Mouse (Mus musculus): ENCODE results near the gene Greb1. TPM values are rescaled to one million over a fixed set of nuclear protein-coding genes. Genes with fewer than 3 reads are reported as not detected.

Greb1 gene
- polyA plus RNA-seq, 1 experiment, result not detected

DNA sequence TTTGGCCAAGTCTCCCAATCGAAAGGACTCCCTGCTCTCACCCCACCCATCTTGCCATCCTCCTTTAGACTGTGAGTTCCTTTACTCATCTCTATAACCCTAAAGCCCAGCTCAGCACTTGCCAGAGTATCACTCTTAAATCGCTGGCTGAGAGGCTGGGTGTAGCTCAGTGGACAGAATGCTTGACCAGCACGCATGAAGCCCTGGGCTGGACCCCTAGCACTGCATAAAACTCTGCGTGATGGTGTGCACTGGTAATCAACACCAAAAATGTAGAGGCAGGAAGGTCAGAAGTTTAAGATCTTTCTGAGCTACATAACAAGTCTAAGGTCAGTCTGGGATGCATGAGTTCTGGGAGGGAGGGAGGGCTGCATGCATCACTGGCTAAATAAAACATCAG lies 26.1 kb downstream of the Greb1 start:
- TF ChIP-seq GATA1 (IDR thresholded peaks at IDR 0.05; ENCODE audit: low read length) (no peak), TAL1 (IDR thresholded peaks at IDR 0.05; ENCODE audit: low read length) (no peak)
- Histone ChIP-seq H3K4me3 (replicated peaks) (no peak overlapping the region), H3K36me3 (ENCODE audit: control insufficient read depth) (no peaks in the 10 kb centered on the region), H3K27me3 (ENCODE audit: control insufficient read depth) (no peaks in the 10 kb centered on the region), H3K4me1 (ENCODE audit: control insufficient read depth) (no peaks in the 10 kb centered on the region), H3K9me3 (ENCODE audit: control insufficient read depth, low read length) (no peaks in the 10 kb centered on the region)

DNA sequence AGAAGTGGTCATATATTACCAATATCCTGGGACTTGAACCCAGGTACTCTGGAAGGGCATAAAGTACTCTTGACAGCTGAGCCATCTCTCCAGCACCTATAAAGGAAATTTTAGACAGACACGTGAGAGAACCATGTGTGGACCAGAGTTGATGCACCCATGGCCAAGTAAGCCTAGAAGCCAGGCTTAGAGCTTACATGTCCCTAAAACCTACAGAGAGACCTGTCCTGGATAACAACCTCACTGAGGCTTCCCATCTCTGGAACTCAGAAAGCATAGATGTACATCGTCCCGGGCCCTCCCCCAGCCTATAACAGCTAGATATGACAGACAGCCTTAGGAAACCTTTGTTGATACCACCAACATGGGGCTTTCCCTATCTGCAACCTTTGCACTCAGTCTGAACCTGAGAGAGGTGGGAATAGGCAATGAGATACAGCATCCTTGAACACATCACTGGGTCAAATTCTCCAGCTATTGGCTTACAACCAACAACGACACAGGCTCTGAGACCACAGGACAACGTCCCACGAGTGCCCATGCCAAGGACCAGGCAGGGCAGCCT lies 31.0 kb downstream of the Greb1 start:
- Histone ChIP-seq H3K4me3 (replicated peaks) (no peak overlapping the region), H3K9me3 (ENCODE audit: control insufficient read depth, low read length) (no peaks in the 10 kb centered on the region), H3K36me3 (ENCODE audit: control insufficient read depth) (no peaks in the 10 kb centered on the region), H3K27me3 (ENCODE audit: control insufficient read depth) (no peaks in the 10 kb centered on the region), H3K4me1 (ENCODE audit: control insufficient read depth) (no peaks in the 10 kb centered on the region)
- TF ChIP-seq GATA1 (IDR thresholded peaks at IDR 0.05; ENCODE audit: low read length) (no peak), TAL1 (IDR thresholded peaks at IDR 0.05; ENCODE audit: low read length) (no peak)

GRCm38 (mm10) chr12:16768711-16769110 lies 32.0 kb downstream of the Greb1 start:
- H3K9me3 ChIP-seq (ENCODE audit: control insufficient read depth, low read length), result no peaks in the 10 kb centered on the region
- TF ChIP-seq GATA1 (IDR thresholded peaks at IDR 0.05; ENCODE audit: low read length) (no peak), TAL1 (IDR thresholded peaks at IDR 0.05; ENCODE audit: low read length) (no peak)
- H3K4me3 ChIP-seq (replicated peaks), result no peak overlapping the region
- no peaks in the 10 kb centered on the region for H3K27me3 ChIP-seq (ENCODE audit: control insufficient read depth)
- no peaks in the 10 kb centered on the region for H3K36me3 ChIP-seq (ENCODE audit: control insufficient read depth)
- H3K4me1 ChIP-seq (ENCODE audit: control insufficient read depth), result no peaks in the 10 kb centered on the region

GRCm38 (mm10) chr12:16768251-16768650 lies 32.4 kb downstream of the Greb1 start:
- H3K4me1 ChIP-seq (ENCODE audit: control insufficient read depth), result no peaks in the 10 kb centered on the region
- no peak overlapping the region for H3K4me3 ChIP-seq (replicated peaks)
- no peaks in the 10 kb centered on the region for H3K9me3 ChIP-seq (ENCODE audit: control insufficient read depth, low read length)
- TF ChIP-seq GATA1 (IDR thresholded peaks at IDR 0.05; ENCODE audit: low read length) (no peak), TAL1 (IDR thresholded peaks at IDR 0.05; ENCODE audit: low read length) (no peak)
- no peaks in the 10 kb centered on the region for H3K36me3 ChIP-seq (ENCODE audit: control insufficient read depth)
- H3K27me3 ChIP-seq (ENCODE audit: control insufficient read depth), result no peaks in the 10 kb centered on the region

- no peak for TF ChIP-seq TAL1 (IDR thresholded peaks at IDR 0.05; ENCODE audit: low read length)
- no peak for TF ChIP-seq GATA1 (IDR thresholded peaks at IDR 0.05; ENCODE audit: low read length)
These were observed 35.8 kb downstream of the Greb1 start for GRCm38 (mm10) chr12:16764776-16765445.

GRCm38 (mm10) chr12:16763649-16764422 lies 36.9 kb downstream of the Greb1 start:
- no peaks in the 10 kb centered on the region for H3K36me3 ChIP-seq (ENCODE audit: control insufficient read depth)
- H3K9me3 ChIP-seq (ENCODE audit: control insufficient read depth, low read length), result no peaks in the 10 kb centered on the region

More at GRCm38 (mm10) chr12:16764776-16765445, 35.8 kb downstream of the Greb1 start:
- H3K4me1 ChIP-seq (ENCODE audit: control insufficient read depth), result no peaks in the 10 kb centered on the region
- H3K9me3 ChIP-seq (ENCODE audit: control insufficient read depth, low read length), result no peaks in the 10 kb centered on the region
- H3K36me3 ChIP-seq (ENCODE audit: control insufficient read depth), result no peaks in the 10 kb centered on the region
- no peaks in the 10 kb centered on the region for H3K27me3 ChIP-seq (ENCODE audit: control insufficient read depth)
- H3K4me3 ChIP-seq (replicated peaks), result no peak overlapping the region

DNA sequence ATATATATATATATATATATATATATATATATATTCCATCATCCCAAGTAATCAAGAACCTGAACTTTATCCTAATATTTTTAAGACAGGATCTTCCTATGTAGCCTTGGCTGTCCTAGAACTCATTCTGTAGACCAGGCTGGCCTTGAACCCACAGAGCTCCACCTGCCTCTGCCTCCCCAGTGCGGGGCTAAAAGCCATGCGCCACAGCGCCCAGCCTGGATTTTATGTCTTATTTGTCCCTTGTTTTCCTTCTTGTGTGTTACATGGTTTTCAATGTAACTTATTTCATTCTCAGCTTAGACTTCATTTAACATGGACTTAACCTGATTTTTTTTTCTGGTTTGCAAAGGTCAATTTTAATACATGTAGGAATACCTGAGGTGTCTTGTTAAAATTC lies 39.2 kb downstream of the Greb1 start:
- Histone ChIP-seq H3K4me1 (ENCODE audit: control insufficient read depth) (no peaks in the 10 kb centered on the region), H3K27me3 (ENCODE audit: control insufficient read depth) (no peaks in the 10 kb centered on the region), H3K9me3 (ENCODE audit: control insufficient read depth, low read length) (no peaks in the 10 kb centered on the region), H3K36me3 (ENCODE audit: control insufficient read depth) (no peaks in the 10 kb centered on the region), H3K4me3 (replicated peaks) (no peak overlapping the region)
- TF ChIP-seq TAL1 (IDR thresholded peaks at IDR 0.05; ENCODE audit: low read length) (no peak), GATA1 (IDR thresholded peaks at IDR 0.05; ENCODE audit: low read length) (no peak)

More at GRCm38 (mm10) chr12:16763649-16764422, 36.9 kb downstream of the Greb1 start:
- no peak for TF ChIP-seq GATA1 (IDR thresholded peaks at IDR 0.05; ENCODE audit: low read length)
- no peak for TF ChIP-seq TAL1 (IDR thresholded peaks at IDR 0.05; ENCODE audit: low read length)
- Histone ChIP-seq H3K4me1 (ENCODE audit: control insufficient read depth) (no peaks in the 10 kb centered on the region), H3K27me3 (ENCODE audit: control insufficient read depth) (no peaks in the 10 kb centered on the region), H3K4me3 (replicated peaks) (no peak overlapping the region)

- H3K9me3 ChIP-seq (ENCODE audit: control insufficient read depth, low read length), result no peaks in the 10 kb centered on the region
- no peaks in the 10 kb centered on the region for H3K27me3 ChIP-seq (ENCODE audit: control insufficient read depth)
- TF ChIP-seq TAL1 (IDR thresholded peaks at IDR 0.05; ENCODE audit: low read length) (no peak), GATA1 (IDR thresholded peaks at IDR 0.05; ENCODE audit: low read length) (no peak)
- H3K4me1 ChIP-seq (ENCODE audit: control insufficient read depth), result no peaks in the 10 kb centered on the region
- H3K4me3 ChIP-seq (replicated peaks), result no peak overlapping the region
- no peaks in the 10 kb centered on the region for H3K36me3 ChIP-seq (ENCODE audit: control insufficient read depth)
These were observed 40.4 kb downstream of the Greb1 start for GRCm38 (mm10) chr12:16760246-16760645.

DNA sequence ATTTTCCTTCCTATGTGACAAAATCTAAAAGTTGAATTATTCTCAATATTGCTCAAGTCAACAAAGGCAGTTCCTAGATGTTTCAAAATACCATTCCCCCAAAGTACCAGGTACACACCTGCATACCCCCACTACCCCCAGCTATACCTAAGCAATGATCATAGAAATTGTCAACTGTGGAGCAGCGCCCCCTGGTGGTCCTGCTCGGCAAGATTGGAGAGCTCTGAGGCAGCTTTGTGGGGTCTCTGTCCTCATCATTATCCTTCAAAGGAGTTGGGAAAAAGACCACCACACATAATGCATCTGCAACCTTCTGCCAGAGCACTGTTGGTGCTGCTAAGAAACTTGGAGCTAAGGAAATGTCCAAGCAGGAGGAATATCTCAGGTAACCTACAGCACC lies 46.4 kb downstream of the Greb1 start:
- no peaks in the 10 kb centered on the region for H3K36me3 ChIP-seq (ENCODE audit: control insufficient read depth)

More for the DNA sequence above, 46.4 kb downstream of the Greb1 start:
- Histone ChIP-seq H3K27me3 (ENCODE audit: control insufficient read depth) (no peaks in the 10 kb centered on the region), H3K4me1 (ENCODE audit: control insufficient read depth) (no peaks in the 10 kb centered on the region), H3K9me3 (ENCODE audit: control insufficient read depth, low read length) (no peaks in the 10 kb centered on the region), H3K4me3 (replicated peaks) (no peak overlapping the region)
- TF ChIP-seq TAL1 (IDR thresholded peaks at IDR 0.05; ENCODE audit: low read length), result no peak
- no peak for TF ChIP-seq GATA1 (IDR thresholded peaks at IDR 0.05; ENCODE audit: low read length)
